Mouse (Mus musculus) 3T3-L1 (cell line): ENCODE results near the gene Foxr1.
"Not testable (repeated sequence)": the region's sequence is repeated elsewhere in the genome, so short reads cannot be mapped to it uniquely, and the experiment has no call there.

Experiments
- DNase-seq: peaks from one replicate; pipeline ENCODE4 v3.0.0-alpha.2; 2015; ENCODE audit warnings: low read depth, low spot score

Gene Foxr1

DNA sequence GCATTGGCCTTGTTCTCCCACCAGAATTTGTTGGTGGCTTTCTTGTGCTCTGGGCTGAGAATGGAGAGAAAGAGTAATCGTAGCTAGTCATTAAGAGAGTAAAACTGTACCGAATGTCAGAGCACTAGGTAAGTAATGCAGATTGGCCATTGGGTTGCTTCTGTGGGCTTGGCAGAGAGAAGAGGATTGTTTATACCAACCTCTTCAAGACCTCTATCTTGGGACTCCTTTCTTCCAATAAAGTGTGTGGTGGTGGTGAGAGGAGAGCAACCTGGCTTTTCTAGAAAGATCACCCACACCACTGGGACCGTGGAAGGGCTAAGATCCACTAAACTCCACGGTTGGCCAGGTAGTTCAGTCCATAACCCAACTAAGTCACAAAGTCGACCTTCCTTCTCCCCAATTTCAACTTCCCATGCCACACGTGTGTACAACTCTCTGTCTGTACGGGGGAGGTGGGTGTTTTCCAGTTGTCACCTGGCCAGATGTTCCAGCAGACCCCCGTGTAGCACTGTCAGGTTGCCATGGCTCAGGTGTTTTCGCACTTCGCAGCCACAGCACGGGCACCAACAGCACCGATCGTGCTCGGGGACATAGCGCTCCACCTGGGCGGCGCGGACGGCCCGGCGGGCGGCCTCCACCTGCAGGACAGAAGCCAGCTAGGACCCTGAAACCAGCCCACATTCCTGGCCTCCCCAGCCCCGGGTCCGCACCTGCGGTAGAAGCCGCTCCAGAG is 23.6 kb downstream of the Foxr1 start:
- DNase-seq = no peak

DNA sequence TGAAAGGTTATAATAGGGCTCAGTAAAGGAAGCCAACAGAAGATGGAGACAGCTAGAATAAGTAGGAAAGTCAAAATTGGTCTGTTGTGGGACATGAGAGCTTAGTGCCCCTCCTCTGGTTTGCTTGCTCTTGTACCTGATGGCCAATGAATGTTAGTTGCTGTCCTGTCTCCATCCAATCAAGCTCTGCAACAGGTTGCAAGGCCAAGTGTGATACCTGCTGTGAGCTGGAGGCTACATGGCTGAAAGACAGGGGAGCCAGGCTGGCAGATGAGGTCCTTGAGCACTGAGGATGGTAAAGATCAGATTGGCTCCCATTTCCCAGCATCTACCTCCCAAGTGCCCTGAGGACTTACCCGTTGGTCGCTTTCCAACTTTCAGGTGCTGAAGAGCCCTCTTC is 28.2 kb downstream of the Foxr1 start:
- DNase-seq = no peak

DNA sequence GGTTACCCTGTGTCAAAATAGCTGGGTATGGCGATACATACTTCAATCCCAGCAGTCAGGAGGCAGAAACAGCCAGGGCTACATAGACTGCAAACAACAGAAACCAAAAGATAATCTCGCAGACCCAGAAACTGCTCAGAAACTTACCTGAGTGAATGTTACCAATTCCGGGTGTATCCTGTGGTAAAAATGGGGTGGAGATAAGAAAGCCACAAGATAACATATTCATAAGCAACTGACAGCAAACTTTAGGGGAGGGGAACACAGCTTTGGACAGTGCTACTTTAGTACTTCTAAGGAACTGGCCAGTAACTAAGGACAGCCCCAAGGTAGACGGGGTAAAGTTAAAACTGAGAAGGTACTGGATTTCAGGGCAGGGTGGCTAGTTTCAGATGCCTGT is 28.6 kb downstream of the Foxr1 start:
- no peak for DNase-seq

DNA sequence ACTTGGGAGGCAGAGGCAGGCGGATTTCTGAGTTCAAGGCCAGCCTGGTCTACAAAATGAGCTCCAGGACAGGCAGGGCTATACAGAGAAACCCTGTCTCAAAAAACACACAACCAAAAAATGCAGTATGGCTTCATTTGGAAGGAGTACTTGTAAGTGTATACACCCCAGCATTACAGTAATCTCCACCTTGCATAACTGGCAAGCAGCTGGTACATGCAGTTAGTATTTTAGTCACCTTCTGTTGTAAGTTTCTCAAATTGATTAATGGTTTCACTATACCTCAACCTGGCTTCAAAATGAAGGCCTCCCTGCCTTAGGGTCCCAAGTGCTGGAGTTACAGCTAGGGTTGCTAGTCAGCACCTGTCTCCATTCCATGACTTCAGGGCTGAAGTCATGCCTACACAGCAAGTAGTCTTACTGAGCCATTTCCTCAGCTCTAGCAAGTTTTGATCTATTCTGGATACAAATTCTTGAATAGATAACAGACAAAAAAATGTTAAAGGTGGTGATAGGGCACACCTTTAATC is 29.3 kb downstream of the Foxr1 start:
- no peak for DNase-seq

DNA sequence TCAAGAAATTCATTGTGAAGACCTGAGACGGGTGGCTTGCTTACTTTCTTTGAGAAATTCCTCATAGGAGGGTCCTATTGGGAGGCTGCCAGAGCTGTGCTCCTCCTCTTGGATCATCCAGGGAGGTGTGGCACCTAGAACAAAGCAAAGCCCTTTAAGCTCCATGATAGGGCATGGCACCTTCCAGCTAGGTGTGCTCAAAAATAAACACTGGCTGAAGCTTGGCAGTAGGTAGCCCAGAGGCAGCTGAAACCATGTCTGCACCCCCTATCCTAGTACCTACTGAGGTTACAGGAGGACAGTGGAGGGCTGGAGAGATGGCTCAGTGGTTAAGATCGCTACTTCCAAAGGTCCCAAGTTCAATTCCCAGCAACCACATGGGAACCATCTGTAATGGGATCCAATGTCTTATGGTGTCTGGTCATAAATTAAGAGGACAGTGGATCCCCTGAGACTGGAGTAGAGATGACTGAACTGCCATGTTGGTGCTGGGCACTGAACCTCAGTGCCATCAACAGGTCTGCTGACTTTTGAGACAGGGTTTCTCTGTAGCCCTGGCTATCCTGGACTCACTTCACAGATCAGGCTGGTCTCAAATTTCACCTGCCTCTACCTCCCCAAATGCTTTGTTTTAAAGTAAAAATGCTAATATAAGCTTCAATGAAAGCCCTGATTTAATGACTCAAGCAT is 30.1 kb downstream of the Foxr1 start:
- DNase-seq = no peak

DNA sequence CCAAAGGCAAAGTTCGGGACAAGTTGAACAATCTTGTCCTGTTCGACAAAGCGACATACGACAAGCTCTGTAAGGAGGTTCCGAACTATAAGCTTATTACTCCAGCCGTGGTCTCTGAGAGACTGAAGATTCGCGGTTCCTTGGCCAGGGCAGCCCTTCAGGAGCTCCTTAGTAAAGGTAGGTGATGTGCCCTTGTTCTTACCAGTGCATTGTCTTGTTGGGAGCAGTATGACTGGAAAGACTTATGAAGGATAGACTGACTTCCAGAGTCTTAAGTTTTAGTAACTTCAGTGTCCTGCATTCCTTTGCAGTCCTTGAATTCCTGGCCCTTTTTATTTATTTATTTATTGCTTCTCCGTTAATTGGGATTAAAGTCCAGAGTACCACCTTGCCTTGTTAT is 32.2 kb downstream of the Foxr1 start:
- not testable (repeated sequence) for DNase-seq

DNA sequence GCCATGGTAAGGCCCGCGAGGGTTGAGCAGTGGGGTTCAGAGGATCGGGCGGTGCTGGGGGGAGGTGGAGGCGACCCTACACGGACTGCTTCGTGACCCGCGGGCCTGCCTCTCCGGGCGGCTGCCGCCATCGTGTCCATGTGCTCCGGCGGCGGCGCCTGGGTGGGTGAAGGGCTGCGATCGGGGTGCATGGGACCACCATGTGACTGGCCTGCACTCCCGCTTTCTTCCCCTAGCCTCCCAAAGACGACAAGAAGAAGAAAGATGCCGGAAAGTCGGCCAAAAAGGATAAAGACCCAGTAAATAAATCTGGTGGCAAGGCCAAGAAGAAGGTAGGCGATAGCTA is 33.2 kb downstream of the Foxr1 start:
- DNase-seq = no peak

DNA sequence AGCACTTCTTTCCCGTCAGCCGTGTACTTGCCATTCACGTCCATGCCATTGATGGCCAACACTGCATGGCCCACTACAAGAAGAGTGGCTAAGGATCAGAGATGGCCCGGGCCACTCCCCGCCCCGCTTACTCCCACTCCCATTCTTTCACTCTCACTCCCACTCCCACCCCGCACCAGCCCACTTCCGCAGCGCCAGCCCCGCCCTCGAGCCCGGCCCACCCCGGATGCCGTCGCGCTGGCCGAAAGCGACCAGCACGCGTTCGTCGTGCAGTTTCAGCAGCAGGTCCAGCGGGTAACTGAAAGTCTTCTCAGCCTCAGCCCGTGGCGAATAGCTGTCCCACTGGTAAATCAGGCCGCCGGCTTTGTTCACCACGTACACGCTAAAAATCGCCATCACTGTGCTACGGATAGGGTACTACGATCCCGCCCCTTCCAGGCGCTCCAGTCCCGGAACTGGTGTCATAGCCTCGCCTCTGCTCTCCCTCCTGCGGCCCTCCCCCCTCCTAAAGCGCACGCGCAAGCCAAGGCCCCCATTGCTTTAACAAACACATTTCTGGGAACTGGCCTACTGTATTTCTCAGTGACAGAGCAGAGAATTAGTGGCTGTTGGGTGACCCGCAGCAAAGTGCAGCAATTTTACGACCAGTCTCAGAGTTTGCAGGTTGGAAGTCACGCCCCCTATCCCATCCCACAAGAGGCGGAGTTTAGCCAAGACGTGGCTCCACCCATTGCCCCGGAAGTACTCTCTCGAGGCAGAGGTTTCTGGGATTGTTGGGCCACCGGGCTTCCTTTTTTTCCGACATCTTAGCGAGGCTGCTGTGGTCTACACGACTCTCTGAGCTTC is 33.8 kb downstream of the Foxr1 start, which contains the start of the genes Rps25 and Trappc4:
Gene Rps25 (plus strand): TSS at position 234 of the 846 bp plus-strand sequence.
Gene Trappc4 (minus strand): TSS at position 695 of the 846 bp plus-strand sequence.
- DNase-seq = peak; percentile 94

DNA sequence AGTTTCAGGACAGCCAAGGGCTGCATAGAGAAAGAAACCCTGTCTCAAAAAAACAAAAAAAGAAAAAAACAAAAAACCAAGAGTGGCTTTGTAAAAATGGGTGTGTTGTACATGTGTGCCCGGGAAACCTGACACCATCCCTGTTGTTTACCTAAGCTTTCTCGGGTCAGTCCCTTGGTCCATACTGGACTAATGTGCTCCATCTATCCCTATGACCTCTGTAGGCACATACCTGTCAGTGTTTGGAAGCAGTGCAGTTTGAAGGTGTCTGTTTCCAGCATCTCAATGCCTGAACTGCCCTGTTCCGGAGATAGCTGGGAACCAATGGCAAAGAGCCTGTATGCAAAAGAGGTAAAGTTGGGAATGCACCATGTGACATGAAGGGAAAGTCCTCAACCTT is 35.9 kb downstream of the Foxr1 start:
- DNase-seq = no peak

DNA sequence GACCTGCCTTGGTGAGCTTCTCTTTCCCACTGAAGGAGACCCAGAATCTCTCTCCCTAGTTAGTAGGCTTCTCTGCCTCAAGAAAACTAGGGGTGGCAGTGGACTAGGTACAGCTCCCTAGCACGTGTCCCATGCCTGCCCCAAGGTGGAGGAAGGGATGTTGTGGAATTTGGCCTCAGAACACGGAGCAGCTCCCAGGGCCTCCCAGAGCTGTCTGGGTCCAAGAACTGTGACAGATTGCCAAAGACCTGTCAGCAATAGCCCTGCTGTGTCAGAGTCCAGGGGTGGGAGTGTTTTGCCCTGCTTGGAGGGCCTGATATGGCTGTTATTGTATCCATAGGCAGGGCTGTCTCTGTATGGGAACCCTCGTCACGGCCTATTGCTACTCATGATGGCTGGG is 39.9 kb downstream of the Foxr1 start:
- peak; percentile 54 for DNase-seq

DNA sequence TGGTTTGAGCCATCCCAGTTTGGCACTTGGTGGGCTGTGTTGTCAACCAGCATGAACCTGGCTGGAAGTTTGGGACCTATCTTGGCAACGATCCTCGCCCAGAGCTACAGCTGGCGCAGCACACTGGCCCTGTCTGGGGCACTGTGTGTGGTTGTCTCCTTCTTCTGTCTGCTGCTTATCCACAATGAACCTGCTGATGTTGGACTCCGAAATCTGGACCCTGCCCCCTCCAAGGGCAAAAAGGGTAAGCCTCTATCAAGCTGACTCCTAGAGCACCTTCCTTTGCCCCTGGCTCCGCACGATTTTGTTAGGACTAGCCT is 41.2 kb downstream of the Foxr1 start:
- no peak for DNase-seq

DNA sequence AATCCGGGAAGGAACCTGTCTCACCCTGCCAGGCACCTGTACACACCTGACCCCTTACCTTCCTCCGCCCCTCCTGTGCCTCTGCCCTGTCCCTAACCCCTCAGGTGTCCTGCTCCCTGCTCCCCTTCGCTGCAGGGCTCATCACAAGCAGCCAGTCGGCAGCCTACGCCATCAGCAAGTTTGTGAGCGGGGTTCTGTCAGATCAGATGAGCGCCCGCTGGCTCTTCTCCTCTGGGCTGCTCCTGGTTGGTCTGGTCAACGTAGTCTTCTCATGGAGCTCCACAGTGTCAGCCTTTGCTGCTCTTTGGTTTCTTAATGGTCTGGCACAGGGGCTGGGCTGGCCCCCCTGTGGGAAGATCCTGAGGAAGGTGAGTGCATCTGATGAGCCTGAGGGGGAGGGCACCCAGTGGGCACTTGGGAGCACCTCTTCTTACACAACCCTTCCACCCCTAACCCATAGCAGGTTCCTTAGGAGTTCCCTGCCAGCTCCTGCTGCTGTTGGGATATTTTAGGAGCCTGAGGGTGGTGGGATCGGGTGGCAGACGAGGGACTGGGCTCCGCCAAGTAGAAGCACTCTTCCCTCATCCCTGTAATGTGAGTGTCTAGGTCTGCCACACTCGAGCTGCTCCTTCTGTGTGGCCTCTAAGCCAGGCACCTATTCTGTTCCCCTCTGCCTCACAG is 41.7 kb downstream of the Foxr1 start:
- no peak for DNase-seq

DNA sequence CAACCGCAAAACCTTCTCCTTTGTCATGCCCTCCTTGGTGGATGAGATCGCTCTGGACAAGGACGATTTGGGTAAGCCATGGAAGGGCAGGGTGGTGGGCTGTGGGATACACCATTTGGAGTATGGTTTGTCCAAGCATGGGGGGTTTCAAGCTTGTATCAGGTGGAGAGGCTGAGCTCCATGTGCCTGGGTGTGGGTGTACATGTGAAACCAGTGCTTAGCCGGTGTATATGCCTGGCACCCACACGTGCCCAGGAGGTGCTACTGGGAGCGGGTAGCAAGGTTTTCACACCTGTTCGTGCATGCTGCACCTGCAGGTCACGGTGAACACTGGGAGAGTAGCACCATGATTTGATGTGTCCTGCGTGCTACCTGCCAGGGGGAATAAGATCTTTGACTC is 42.4 kb downstream of the Foxr1 start:
- no peak for DNase-seq

DNA sequence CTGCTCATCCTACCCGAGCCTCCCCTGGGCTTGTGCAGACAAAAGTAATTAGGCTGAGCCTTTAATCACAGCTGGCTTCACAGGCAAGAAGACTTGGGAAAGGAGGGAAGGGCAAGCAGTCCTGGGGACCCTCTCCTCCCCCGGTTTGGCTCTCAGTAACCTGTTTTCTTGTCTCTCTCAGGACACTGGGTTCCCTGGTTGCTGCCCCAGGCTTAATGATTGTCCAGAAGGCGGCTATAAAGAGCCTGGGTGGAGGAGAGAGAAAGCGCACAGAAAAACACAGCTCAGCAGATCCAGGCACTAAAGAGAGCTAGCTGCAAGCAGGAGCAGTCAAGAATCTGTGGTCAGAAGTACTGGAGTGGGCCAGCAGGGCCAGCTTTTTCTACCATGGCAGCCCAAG is 42.8 kb downstream of the Foxr1 start:
- no peak for DNase-seq

DNA sequence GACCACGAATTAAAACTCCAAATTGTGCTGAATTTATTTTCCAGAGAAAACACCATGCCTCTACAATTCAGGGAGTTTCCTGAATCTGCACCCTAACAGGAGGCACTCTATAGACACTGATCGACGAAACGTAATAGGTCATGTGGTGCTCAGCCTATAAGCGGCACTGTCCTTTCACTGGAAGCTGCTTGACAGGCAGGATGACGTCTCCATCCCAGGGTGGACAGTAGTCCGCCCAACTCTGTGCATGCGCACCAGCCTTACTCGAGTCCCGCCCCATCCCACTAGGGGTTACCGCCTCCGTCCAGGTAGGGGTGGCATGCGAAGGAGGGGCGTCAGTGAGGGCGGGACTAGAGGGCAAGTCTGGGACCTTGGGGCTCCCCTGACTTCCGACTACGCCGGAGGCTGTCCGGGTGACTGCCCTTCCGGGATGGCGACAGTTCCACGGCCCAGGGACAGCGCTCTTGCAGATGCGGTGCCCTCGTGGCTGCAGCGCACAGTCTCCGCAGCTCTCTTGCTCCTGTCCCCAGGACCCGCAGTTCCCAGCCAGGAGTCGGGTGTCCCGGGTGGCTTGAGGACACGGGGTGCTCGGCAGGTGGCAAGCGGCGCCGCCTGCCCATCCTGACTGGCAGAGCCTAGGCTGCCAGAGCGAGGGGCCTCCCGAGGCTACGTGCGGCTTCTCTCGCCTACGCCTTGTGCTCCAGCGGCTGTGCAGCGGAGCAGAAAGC is 44.1 kb downstream of the Foxr1 start, which contains the start of gene Slc37a4:
Gene Slc37a4 (plus strand): TSS at position 169 of the 728 bp plus-strand sequence.
- DNase-seq = peak; percentile 97

DNA sequence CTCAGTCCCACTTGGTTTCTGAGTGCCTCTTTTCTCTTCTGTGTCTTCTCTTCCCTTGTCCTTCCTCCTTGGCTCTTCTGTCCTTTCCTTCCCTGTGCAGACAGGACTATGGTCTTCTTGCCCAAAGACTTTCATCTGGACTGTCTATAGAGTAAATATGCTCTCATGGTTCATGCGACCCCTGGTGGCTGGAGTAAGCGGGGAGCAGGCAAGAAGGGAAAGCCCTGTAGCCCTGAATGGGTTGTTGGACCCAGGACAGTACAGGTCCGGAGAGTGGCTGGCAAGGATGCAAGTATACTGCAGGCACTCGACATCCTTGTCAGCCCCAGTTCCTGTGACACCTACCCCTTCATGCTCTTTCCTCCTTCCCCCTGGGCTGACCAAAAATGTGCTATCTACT is 49.5 kb downstream of the Foxr1 start:
- peak; percentile 77 for DNase-seq

DNA sequence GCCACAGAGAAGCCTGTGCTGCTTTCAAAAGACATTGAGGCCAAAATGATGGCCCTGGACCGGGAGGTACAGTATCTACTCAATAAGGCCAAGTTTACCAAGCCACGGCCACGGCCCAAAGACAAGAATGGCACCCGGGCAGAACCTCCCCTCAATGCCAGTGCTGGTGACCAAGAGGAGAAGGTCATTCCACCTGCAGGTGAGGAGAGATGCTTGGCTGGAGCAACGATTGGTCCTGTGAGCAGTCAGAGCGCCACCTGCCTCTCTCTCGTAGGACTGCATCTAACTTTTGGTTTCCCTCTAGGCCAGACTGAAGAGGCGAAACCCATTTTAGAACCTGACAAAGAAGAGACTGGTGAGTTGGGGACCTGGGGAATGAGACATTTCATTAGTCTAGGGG is 51.7 kb downstream of the Foxr1 start:
- DNase-seq = peak; percentile 67

DNA sequence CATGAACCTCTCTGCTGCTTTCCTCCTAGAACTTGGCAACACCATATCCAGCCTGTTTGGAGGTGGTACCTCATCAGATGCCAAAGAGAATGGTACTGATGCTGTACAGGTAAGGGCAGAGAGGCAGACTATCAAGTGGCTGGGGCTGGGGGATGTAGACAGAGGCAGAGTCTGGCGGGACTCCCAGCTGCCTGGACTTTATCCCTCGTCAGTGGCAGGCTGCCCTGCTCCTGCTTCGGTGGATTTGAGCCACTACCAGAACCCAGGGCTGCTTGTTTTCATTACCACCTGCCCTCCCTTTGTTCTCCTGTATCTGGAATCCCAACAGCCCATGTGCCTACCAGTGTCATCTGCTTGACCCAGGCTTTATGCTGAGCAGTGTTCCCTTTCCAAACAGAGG is 53.7 kb downstream of the Foxr1 start:
- no peak for DNase-seq

DNA sequence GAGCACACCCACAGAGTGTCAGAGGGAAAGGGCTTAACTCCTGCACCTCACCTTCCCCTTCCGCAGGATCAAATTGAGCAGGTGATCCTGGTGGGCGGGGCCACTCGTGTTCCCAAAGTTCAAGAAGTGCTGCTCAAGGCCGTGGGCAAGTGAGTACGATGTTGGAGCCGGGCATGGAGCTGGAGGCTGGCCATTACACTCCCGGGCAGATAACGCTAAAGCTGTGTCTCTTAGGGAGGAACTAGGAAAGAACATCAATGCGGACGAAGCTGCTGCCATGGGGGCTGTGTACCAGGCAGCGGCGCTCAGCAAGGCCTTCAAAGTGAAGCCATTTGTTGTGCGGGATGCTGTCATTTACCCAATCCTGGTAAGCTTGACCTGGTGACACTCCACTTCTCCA is 56.3 kb downstream of the Foxr1 start:
- no peak for DNase-seq
